Mouse (Mus musculus) hematopoietic multipotent progenitor cell, adult 10-12 weeks (in vitro differentiated cells): Measurements from ENCODE around the gene Inppl1. TPM values are rescaled to one million over a fixed set of nuclear protein-coding genes. Genes with fewer than 3 reads are reported as not detected.

ENCODE experiments used
- polyA plus RNA-seq: library from polyadenylated mRNA; stranded (reverse); fragments of >175 nt; gene quantifications from 2 replicates; pipeline ENCODE4 v1.2.3, GENCODE M21; 2012; ENCODE audit warnings: low replicate concordance

The Inppl1 gene
- polyA plus RNA-seq, result 101 and 265 TPM in 2 replicates

DNA sequence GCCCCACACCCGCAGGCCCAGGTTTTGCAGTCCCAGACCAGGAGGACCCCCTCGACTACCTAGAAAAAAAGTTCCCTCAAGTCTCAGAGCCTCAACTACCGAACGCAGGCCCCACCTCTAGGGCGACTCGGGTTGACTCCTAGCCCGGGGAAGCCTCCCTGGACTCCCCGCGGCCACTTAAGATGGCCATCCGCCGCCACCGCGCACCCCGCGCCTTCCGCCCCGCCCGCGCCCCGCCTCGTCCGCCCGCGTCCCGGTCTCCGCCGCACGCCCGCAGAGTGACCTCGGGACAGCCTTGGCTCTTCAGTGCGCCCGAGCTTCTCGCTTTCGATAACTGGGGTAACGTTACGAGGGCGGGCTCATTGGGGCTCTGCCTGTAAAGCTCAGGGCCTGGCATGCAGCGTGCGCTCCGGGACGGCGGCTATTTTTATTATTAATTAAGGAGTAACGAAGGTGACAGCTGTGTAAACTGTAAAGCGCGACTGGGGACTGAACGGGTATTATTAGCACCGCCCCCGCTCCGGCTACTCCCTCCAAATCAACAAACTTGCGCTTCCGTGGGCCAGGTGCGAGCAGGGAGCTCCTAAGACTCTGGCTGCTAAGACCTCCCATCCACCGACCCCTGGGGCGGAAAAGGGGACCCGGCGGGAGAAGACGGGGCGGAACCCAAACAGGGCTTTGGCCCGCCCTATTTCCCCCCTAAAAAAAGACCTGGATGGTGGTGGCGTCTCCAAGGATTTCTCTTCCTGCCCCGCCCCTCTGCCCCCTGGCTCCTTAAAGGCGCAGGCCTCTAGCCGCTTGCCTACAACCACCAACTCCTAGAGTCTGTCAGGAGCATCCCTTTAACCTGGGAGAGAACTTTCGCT, at the start of gene Inppl1:
Gene Inppl1, minus strand, starts transcription at position 624 of the 866 bp plus-strand sequence.

GRCm38 (mm10) chr7:101870629-101871028, 32.6 kb upstream of the Inppl1 start, which contains the start of gene Folr1:
Folr1 (minus strand) TSS chr7:101870788.

DNA sequence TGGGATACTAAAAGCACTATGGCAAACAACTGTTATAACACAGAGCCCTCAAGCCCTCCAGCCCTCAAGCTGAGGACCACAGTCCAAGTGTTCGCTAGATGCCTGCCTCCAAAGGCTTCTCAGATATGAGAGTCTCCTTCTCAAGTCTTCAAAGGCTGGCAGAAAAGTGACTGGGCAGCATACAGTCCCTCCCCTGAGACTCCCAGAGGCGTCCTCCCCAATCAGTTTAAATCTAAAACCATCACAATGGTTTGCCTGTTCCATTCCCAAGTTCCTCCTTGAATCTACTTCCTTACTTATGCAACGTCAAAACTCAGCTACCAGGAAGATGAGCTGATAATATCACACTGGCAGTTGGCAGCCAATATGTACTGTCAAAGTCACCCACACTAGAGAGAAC, 25.4 kb upstream of the Inppl1 start, which contains the start of gene Anapc15:
Gene Anapc15, plus strand, starts transcription at position 301 of the 400 bp plus-strand sequence.

GRCm38 (mm10) chr7:101857094-101857493, 19.1 kb upstream of the Inppl1 start, which contains the start of gene Folr2:
Folr2 (minus strand) TSS chr7:101857194.

GRCm38 (mm10) chr7:101817861-101818401, 20.1 kb downstream of the Inppl1 start, which contains the start of gene Phox2a:
Phox2a (plus strand) TSS chr7:101818313.

Other genes starting within 250 kb of the Inppl1 start
- gene Clpb, start 174.6 kb downstream of the Inppl1 start, polyA plus RNA-seq, result 8.3 and 16.4 TPM in 2 replicates
- gene Phox2a, start 19.9 kb downstream of the Inppl1 start, polyA plus RNA-seq, result not detected in 2 replicates
- gene Folr2, start 19.0 kb upstream of the Inppl1 start, polyA plus RNA-seq, result not detected in 2 replicates
- gene Anapc15, start 25.5 kb upstream of the Inppl1 start, polyA plus RNA-seq, result 16.4 and 21.1 TPM in 2 replicates
- gene Folr1, start 32.6 kb upstream of the Inppl1 start, polyA plus RNA-seq, result 0.21 TPM in 1 of 2 replicates, not detected in the other
- gene Lamtor1, start 67.7 kb upstream of the Inppl1 start, polyA plus RNA-seq, result 138 and 155 TPM in 2 replicates
- gene Tomt, start 68.1 kb upstream of the Inppl1 start, polyA plus RNA-seq, result 0.03 and 0.04 TPM in 2 replicates
- gene Lrrc51, start 95.7 kb upstream of the Inppl1 start, polyA plus RNA-seq, result 0.40 and 0.62 TPM in 2 replicates
- gene Numa1, start 95.9 kb upstream of the Inppl1 start, polyA plus RNA-seq, result 167 and 193 TPM in 2 replicates
- 4.6 and 13.5 TPM in 2 replicates for gene Il18bp, start 180.5 kb upstream of the Inppl1 start, polyA plus RNA-seq
- gene Rnf121, start 227.2 kb upstream of the Inppl1 start, polyA plus RNA-seq, result 2.1 and 5.2 TPM in 2 replicates
- 16.8 and 17.7 TPM in 2 replicates for gene Xndc1, start 227.3 kb upstream of the Inppl1 start, polyA plus RNA-seq
- 0.36 and 1.0 TPM in 2 replicates for gene Xntrpc, start 227.5 kb upstream of the Inppl1 start, polyA plus RNA-seq
- 1.4 and 2.6 TPM in 2 replicates for gene Trpc2, start 244.9 kb upstream of the Inppl1 start, polyA plus RNA-seq